Mouse (Mus musculus) urinary bladder, postnatal 25 days (tissue): ENCODE results near the gene Clcnkb.

Experiments
- DNase-seq: peaks from one replicate; pipeline ENCODE4 v3.0.0; 2022; ENCODE audit warnings: low spot score

The Clcnkb gene

DNA sequence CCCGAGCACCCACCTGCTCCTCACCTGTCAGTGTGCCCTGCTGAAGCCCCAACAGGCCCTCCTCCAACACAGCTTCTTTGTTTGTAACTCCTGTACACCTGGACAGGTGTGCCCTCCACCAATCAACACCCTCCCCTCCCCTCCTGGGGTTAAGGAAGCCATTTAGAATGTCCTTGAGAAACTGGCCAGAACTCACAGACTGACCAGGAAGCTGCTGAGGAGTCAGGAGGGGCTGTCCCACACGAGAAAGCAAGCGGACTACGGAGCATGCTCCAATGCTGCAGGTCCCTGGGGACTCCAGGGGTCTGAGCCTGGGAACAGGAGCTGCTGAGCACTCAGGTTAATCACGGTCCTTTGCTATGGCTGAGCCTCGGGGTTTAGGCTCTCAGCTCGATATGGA lies at the start of gene Clcnkb:
Gene Clcnkb (minus strand): TSS at position 91 of the 400 bp plus-strand sequence.
- DNase-seq, result no peak

DNA sequence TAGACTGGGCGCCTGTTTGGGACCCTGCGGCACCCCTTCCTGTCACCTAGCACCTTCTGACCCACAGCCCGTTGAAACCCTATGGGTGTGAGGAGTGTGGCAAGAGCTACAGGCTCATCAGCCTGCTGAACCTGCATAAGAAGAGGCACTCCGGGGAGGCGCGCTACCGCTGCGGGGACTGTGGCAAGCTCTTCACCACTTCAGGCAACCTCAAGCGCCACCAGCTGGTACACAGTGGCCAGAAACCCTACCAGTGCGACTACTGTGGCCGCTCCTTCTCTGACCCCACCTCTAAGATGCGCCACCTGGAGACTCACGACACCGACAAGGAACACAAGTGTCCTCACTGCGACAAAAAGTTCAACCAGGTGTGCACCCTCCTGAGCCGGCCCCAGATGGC lies 48.9 kb upstream of the Clcnkb start:
- no peak for DNase-seq

DNA sequence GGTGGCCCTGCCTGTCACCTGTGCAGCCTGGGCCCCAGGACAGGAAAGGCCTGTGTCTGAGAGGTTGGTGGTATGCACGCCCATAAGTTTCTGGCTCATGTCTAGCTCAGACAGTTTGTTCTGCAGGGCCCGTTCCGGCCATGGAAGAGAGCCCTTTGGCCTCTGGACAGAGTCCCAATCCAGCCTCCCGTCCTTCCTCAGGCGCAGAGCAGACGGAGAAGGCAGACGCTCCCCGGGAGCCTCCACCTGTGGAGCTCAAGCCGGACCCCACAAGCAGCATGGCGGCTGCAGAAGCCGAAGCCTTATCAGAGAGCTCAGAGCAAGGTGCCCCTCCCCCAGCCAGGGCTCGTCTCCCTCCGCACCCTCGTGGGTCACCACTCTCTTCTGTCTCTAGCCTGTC lies 47.7 kb upstream of the Clcnkb start:
- DNase-seq, result no peak

DNA sequence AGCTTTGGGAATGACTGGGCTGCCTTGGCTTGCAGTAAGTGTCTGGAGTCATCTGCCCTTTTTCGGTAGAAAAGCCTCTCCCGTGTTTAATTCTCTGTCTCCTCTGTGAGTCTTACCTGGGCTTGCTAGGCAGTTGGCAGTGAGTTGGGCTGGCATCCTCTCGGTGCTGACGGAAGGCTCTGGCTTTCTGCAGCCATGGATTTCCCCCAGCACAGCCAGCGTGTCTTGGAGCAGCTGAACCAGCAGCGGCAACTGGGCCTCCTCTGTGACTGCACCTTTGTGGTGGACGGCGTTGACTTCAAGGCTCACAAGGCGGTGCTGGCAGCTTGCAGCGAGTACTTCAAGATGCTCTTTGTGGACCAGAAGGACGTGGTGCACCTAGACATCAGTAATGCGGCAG lies 45.8 kb upstream of the Clcnkb start:
- no peak for DNase-seq

DNA sequence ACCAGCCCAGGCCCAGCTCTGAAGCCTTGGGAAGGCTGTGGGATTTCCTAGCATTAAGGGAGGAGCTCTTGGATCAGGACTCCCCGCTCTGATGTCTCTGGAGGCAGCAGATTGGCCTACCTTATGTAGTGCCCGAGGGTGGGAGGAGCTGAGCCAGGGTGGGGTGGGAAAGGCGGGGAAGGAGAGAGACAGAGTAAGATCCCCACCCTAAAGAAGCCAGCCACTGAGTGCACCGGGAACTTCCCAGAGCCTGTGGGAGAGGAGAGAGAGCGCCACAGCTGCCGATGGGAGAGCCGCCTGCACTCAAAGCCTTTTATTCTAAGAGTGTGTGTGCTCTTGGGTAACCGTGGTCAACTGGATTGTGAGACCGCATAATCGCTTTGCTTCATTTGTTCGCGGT lies 45.3 kb upstream of the Clcnkb start:
- no peak for DNase-seq

DNA sequence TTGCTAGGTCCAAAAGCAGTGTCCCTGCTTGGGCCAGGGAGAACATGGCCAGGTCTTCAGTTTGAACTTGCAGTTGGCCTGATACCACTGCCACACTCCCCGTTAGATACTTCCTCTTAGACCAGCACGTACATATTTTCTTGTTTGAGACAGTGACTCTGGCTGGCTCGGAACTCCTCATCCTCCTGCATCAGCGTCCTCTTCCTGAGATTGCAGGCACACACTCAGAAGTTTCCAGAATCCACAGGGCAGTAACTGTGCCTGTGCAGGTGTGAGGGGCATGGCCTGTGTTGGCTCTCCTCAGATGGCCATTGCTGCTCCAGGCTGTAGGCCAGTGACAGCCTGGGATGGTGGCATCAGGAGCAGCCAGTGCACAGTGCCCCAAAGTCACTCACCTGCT lies 44.7 kb upstream of the Clcnkb start:
- DNase-seq, result no peak

DNA sequence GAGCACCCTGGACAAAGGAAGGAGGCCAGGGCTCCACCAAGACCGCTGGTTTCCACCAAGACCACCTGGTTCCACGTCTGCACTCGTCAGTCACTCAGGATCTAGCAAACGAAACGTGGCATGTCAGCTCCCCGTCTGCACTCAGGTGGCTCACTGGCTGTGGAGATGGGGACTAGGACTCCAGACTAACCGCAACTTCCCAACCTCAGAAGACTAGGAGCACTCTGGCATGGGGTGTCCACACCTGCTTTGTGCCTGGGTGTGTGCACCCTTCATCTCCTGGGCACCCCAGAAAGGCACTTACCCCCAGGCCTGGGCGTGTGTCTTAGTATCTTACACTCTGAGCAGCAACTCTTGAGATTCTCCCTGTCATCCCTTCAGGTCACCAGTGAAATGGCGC lies 44.0 kb upstream of the Clcnkb start:
- no peak for DNase-seq

DNA sequence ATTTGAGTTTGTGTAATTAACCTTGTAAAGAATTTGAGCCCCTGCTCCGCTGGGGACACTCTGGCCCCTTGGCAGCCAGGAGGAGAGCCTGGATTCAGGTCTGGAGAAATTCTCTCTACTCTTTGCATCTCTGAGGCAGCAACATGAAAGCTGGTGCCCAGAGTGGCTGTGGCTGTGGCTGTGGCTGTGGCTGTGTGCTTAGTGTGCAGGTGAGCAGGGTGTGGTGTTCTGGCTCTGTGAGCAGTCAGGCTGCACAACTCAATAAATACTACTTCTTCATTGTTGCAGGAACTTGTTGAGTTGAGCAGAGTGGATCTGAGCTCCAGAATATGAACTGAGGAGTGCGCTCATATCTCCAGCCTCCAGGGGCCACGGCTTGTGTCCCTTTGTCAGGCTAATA lies 43.1 kb upstream of the Clcnkb start:
- DNase-seq, result no peak

DNA sequence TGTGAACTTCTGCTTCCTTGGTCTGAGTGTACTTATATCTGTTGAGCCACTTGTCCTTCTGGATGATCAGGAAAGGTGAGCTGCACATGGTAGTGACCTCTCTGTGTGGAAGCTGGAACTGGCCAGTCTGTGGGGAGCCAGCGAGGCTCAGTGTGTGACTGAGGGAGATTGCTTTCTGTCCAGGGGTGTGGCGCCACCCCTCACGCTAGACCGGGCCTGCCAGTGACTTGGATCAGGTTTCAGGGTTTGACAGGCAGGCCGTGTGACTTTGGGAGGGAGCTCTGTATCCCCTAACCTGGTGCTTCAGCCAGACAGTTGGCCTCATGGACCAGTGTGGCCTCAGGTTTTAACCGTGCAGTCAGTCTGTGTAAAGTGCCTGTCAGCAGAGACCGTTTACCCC lies 42.4 kb upstream of the Clcnkb start:
- DNase-seq, result peak; percentile 46

DNA sequence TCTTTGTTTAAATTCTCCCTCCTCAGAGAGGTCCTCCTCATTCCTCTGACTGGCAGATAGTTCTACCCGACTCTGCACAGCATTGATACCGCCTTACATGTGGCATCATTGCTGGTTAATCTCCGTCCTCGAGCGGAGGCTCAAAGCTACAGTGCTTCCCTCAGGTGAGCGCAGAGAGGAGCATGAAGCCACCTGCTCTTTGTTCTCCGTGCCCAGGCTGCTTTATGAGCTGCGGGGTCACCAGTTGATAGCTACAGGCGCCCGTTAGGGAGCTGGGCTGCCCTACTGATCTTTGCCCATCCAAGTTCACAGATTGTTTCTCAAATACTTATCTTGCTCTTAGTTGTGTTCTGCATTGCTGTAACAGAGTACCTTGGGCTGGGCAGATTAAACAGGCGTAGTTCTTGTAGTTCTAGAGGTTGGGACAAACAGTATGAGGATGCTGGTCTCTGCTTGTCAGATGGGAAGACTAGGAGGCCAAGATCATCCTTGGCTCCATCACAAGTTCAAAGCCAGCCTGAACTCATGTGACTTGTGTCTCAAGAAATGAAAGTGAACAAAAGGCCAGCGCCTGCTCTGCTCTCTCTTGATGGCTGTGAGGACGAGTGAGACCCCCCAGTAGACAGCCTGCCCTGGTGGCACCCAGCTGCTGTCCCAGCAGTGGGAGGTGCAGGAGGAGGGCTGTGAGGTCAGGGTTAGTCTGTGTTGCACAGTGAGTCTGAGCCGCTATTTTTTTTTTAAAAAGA lies 40.6 kb upstream of the Clcnkb start:
- no peak for DNase-seq

DNA sequence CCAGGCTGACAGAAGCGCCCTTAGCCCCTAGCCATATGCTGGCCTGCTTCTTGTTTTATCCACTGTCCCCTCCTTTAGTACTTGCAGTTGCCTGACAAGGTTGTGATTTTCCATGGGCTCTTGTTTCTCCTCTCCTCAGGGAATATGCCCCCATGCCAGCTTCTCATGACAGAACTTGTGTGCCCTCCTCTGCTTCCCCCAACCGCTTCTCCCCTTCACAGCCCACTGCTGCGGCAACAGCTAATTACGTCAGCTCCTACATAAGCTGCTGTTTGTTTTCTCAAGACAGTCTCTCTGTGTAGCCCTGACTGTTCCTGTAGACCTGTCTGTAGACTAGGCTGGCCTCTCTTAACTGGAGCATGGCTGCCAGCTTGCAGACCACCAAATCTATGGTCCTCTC lies 39.7 kb upstream of the Clcnkb start:
- DNase-seq, result no peak

DNA sequence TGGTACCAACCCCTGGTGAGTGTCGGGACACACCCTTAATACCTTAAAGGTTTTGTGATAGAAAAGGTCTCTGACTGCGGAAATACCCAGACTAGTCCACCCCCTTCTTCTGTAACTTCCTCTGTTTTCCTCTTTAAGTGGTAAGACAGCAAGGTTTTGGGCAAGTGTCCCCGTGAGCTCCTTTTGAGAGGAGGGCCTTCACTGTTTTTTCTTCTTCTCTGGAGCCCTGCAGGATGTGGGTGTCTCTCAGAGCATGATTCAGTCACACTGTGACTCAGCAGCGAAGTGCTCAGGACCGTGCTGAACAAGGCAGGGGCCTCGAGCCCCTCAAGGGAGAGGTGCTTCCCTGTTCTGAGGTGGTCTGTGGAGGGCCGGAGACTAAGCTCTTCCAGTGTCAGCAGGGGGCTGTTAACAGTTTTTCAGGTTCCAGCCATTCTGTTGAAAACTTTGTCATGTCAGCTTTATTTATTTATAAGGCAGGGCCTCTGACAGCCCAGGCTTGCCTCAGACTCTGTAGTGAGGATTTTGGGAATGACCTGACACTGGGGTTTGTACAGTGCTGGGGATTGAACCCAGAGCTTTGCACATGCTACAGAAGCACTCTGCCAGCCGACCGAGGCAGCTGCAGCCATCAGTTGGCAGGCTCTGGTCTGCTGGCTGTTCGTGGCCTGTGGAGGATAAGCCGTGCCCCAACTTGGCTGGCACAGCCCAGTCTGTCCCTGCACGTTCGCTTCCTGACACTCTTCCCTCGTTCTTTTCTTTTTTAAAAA lies 39.0 kb upstream of the Clcnkb start:
- no peak for DNase-seq

DNA sequence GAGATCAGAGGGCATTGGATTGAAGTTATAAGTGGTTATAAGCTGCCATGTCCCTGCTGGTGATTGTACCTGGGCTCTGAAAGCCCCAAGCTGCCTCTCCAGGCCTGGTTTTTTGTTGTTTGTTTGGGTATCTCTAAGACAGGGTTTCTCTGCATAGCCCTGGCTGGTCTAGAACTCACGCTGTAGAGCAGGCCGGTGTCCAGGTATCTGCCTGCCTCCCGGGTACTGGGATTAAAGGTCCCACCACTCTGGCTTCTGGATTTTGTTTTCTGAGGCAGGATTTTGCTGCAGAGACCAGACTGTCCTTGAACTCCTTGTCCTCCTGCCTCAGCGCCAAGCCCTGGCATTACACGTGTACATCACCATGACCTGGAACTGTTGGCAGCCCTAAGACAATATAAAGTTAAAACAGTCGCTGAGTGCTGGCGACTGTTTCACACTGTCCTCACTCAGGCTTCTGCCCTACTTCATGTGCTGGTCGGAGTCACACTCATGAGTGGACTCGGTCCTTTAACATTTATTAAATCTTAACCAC lies 36.2 kb upstream of the Clcnkb start:
- DNase-seq, result no peak

DNA sequence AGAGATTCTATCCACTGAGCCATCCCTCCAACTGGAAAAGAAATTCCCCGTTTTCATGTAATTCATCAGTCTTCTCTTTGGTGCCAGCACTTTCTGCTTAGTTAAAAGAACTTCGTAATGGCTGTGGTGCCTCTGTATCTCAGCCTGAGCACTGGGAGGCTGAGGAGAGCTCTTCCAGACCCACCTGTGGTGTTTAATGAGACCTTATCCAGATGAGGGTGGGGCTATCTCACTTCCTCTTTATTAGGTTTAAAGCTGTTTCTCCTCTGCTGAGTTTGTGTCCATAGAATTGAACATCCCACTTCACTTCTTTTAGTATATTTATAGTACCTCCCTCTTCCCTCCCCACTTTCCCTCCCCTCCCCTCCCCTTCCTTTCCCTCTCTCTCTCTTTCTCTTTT lies 35.4 kb upstream of the Clcnkb start:
- DNase-seq, result no peak

DNA sequence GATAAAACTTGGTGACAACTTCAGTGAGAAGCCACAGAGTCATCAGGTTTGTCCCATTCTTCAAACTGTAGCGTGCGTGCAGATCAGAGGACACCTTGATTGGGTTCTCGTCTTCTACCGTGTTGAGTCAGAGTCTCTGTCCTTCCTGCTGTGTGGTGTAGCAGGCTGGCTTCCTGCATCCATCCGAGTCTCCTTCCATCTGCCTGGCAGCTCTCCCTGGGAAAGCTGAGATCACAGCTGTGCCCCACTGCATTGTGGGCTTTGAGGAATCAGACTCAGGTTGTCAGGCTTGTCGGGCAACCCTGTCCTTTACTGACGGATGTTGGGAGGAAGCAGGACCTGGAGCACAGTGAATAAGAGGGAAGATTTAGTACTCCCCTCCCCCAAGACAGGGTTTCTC lies 30.4 kb upstream of the Clcnkb start:
- DNase-seq, result no peak

DNA sequence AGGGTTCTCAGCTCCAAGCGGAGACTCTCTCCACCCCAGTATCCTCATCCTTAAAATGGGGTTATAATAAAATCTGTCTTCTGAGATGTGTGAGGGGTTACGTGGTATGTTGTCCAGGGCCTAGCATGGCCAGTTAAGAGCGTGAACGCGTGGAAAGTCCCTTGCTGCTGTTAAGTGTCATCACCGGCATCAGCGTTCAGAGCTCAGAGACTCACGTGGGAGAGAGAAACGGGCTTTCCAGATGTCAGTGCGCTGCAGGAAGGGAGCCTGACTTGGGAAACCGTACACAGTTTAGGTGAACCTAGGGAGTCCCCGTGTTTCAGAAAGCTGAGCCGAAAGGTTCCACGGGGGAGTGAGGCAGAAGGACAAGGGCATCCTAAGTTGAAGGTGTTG lies 29.5 kb upstream of the Clcnkb start:
- no peak for DNase-seq

DNA sequence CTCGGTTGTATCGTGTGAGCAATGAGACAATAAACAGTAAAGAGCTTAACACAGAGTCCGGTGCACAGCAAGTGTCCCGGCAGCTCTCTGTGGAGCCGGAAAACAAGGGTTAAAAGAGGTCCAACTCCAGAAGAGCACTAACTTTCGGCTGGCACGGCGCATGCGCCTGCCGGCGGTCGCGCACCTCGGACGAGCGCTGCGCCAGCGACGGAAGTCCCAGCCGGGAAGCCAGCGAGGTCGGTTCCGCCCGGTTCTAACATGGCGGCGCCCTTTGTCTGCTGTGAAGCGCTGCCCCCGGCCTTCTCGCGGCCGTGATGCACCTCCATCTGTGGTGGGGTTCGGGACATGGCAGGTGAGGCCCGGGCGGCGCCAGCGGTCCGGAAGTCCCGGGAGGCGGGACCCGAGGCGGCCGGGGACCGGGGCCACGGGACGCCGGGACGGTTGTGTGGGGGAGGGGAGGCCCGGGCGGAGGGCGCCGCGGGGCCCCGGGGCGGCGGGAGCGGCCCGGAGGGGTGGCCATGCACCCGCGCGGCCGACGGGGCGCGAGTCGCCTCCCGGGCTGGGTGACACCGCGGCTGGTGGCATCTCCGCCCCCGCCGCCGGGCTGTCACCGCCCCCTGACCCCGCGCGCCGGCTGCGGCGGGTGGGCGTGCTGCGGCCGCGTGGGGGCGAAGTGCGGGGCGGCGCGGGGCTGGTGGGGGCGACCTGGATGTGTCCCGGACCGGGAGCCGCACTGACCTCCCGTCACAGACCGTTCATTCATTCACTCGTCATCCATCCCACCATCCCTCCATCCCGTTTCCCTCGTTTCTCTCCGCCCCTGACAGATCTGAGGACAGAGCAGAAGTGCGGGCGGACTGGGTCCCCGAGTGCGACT lies 28.9 kb upstream of the Clcnkb start, which contains the start of gene Zbtb17:
Gene Zbtb17 (plus strand): TSS at position 204 of the 877 bp plus-strand sequence.
- peak; percentile 87 for DNase-seq

DNA sequence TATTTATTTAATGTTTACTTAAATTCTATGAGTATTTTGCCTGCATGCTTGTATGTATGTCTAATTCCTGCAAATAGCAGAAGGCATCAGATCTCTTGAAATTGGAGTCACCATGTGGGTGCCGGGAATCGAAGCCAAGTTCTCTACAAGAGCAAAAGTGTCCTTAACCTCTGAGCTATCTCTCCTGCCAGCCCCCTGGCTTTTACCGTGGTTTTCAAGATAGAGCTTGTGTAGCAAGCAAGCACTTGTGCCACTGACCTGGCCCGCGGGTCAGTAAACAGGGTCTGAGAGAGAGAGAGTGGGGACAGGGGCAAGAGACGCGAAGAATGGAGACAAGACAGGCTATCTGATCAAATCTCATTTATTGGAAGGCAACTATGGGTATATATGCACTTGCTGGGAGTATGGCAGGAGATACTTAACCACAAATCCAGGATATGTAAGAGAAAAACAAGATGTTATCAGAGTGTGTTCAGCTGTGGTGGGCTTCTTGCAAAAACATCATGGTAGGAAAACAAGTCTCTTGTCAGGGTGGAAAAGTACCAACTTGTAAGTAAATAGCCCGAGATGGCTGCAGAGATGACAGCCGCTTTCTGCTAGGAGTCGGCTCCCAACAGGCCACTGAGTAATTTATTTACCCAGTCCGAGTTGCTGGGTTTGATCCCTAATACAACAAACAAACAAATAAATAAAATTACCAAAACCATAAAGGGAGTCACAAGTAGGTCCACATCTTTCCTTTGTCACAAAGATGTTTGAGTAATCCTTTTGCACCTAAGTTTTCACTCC lies 28.0 kb upstream of the Clcnkb start:
- DNase-seq, result no peak

DNA sequence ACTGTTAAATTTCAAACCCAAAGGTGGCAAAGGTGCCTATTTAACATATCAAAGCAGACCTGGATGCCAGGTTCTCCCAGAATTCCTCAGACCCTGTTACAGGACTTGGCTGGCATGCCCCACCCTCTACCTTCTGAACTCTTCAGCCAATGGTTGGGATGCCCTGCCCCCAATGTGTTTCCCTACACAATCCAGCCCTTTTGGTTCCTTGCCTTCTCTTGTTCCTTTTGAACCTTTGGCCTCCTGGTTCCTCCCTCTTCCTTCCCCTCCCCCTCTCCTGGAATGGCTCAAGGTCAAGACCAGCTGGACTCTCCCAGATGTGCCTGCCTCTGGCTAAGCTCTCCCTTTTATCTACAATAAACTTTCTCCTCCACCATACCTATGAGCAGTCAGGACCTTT lies 25.1 kb upstream of the Clcnkb start:
- no peak for DNase-seq

DNA sequence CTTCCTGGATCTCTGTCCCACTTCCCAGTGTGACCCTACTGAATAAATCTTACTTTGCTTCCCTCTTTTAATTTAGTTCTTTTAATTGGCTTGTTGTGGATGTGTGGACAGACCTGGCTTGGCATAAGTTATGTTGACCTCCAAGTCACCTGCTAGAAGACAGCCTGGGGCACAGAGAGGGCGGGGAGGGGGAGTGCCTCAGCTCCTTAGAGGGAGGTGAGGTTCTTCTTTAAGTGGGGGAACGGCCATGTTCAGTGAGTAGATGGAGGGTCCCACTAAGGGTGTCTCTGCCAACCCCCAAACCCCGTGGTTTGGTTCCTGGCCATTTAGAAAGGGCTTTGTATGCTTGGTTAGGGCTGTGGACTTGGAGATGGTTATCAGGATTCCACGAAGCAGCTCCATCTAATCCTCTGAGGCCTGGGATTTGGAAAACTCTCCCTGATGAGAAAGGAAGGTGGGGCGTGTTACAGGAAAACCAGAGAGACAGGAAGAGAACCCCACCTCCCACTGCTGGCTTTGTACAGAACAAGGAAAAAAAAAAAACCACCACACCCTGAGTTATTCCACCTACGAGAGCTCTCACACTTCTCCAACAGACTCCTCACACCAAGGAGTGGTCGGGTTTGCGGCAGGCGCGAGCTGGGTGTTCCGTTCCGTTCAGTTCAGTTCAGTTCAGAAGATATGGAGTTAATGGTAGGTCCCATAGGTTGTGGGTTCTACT lies 23.4 kb upstream of the Clcnkb start:
- no peak for DNase-seq

DNA sequence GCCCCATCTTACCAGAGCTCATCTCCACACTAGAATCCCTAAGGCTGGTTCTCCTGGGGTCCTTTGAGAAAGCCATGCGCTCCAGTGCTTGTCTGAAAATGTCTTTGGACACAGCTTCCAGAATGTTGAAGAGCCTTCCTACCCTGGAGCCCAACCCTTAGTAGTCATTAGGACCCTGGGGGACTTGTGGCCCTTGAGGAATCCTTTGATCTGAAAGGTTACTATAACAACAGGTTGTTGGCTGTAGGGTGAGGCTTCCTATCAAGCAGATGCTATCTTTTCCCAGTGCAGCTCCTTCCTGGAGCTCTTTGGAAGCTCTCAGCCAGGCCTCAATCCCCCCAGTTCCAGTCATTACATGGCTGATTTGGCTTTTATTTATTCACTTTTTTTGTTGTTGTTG lies 20.2 kb upstream of the Clcnkb start, which contains the start of gene Srarp:
Gene Srarp (minus strand): TSS at position 132 of the 400 bp plus-strand sequence.
- DNase-seq, result no peak
